Mouse (Mus musculus) MEL (cell line): Measurements from ENCODE around the gene Dusp6. TPM values are rescaled to one million over a fixed set of nuclear protein-coding genes. Genes with fewer than 3 reads are reported as not detected.

ENCODE experiments used
- DNase-seq: peaks from one replicate; pipeline ENCODE4 v3.0.0; 2011; ENCODE audit warnings: low read depth, low spot score
- H3K27ac ChIP-seq: 2 replicates; pipeline ENCODE4 v1.5.1; 2012; ENCODE audit warnings: low read depth, mild to moderate bottlenecking, control low read depth, low read length, moderate library complexity; ENCODE audit not compliant: control insufficient read depth
- H3K27me3 ChIP-seq, 2 experiments: fragments of 150-350 bp in 1 of 2; sonication (generic) in 1 of 2; 2 replicates each; pipeline ENCODE4 v1.6.1; 2012; ENCODE audit warnings: low read length in 2 of 2, mild to moderate bottlenecking in 2 of 2, improper control_type of control experiment in 1 of 2, moderate library complexity in 1 of 2; ENCODE audit not compliant: insufficient read depth in 2 of 2, control insufficient read depth in 1 of 2
- H3K36me3 ChIP-seq, 2 experiments: 2 replicates each; pipeline ENCODE4 v1.6.1; 2012 to 2014; ENCODE audit warnings: low read length in 2 of 2, improper control_type of control experiment in 1 of 2, inconsistent platforms in 1 of 2, mild to moderate bottlenecking in 1 of 2; ENCODE audit not compliant: insufficient read depth in 2 of 2, control insufficient read depth in 1 of 2
- H3K4me1 ChIP-seq, 2 experiments: fragments of 150-350 bp in 1 of 2; sonication (generic) in 1 of 2; 2 replicates each; pipeline ENCODE4 v1.6.1; 2012; ENCODE audit warnings: low read length in 2 of 2, improper control_type of control experiment in 1 of 2, mild to moderate bottlenecking in 1 of 2; ENCODE audit not compliant: insufficient read depth in 2 of 2, control insufficient read depth in 1 of 2
- H3K4me3 ChIP-seq, 2 experiments: fragments of 150-350 bp in 1 of 2; sonication (generic) in 1 of 2; 2 replicates each; pipeline ENCODE4 v1.5.1; 2012; ENCODE audit warnings: low read depth in 2 of 2, low read length in 2 of 2, mild to moderate bottlenecking in 2 of 2, moderate library complexity in 2 of 2, control low read depth in 1 of 2, improper control_type of control experiment in 1 of 2; ENCODE audit not compliant: control insufficient read depth in 1 of 2, insufficient read depth in 1 of 2
- H3K79me2 ChIP-seq: 2 replicates; pipeline ENCODE4 v1.6.1; 2012; ENCODE audit warnings: mild to moderate bottlenecking, low read length, moderate library complexity; ENCODE audit not compliant: control insufficient read depth, poor library complexity, insufficient read depth
- H3K9ac ChIP-seq: 2 replicates; pipeline ENCODE4 v1.6.1; 2012; ENCODE audit warnings: low read depth, mild to moderate bottlenecking, control low read depth, low read length, moderate library complexity; ENCODE audit not compliant: control insufficient read depth, poor library complexity, severe bottlenecking
- H3K9me3 ChIP-seq: fragments of 150-350 bp; sonication (generic); replicated peaks from 2 replicates; pipeline ENCODE4 v1.6.1; 2012; ENCODE audit warnings: mild to moderate bottlenecking, low read length, improper control_type of control experiment, moderate library complexity; ENCODE audit not compliant: insufficient read depth
- ELF1 ChIP-seq: IDR thresholded peaks from 2 replicates; pipeline ENCODE4 v1.6.1; 2014; ENCODE audit warnings: low read depth, mild to moderate bottlenecking, inconsistent platforms, low read length, improper control_type of control experiment, moderate library complexity
- GABPA ChIP-seq: IDR thresholded peaks from 2 replicates; pipeline ENCODE4 v1.6.1; 2012; ENCODE audit warnings: low read depth, mild to moderate bottlenecking, inconsistent platforms, low read length, improper control_type of control experiment, moderate library complexity
- HCFC1 ChIP-seq: IDR thresholded peaks from 2 replicates; pipeline ENCODE4 v1.6.1; 2012; ENCODE audit warnings: low read depth, mild to moderate bottlenecking, inconsistent platforms, low read length, improper control_type of control experiment, moderate library complexity
- JUND ChIP-seq: IDR thresholded peaks from 2 replicates; pipeline ENCODE4 v1.6.1; 2011; ENCODE audit warnings: low read depth, mild to moderate bottlenecking, improper control_type of control experiment, low read length
- MAX ChIP-seq: IDR thresholded peaks from 2 replicates; pipeline ENCODE4 v1.6.1; 2011; ENCODE audit warnings: low read length, improper control_type of control experiment
- MAZ ChIP-seq: IDR thresholded peaks from 2 replicates; pipeline ENCODE4 v1.6.1; 2012; ENCODE audit warnings: low read depth, mild to moderate bottlenecking, inconsistent platforms, low read length, improper control_type of control experiment
- MEF2A ChIP-seq: IDR thresholded peaks from 2 replicates; pipeline ENCODE4 v1.6.1; 2014; ENCODE audit warnings: low read depth, mild to moderate bottlenecking, inconsistent platforms, low read length, improper control_type of control experiment; ENCODE audit not compliant: poor library complexity, insufficient replicate concordance, severe bottlenecking; ENCODE audit errors: extremely low read depth
- MYB ChIP-seq: IDR thresholded peaks from 2 replicates; pipeline ENCODE4 v1.6.1; 2011; ENCODE audit warnings: mild to moderate bottlenecking, low read depth, low read length, improper control_type of control experiment
- POLR2A ChIP-seq, 2 experiments: IDR thresholded peaks; 2 replicates each; pipeline ENCODE4 v1.6.1; 2011 to 2012; ENCODE audit warnings: low read length in 2 of 2, mild to moderate bottlenecking in 2 of 2, control low read depth in 1 of 2, improper control_type of control experiment in 1 of 2, low read depth in 1 of 2, moderate library complexity in 1 of 2; ENCODE audit not compliant: control insufficient read depth in 1 of 2, insufficient read depth in 1 of 2, poor library complexity in 1 of 2
- RAD21 ChIP-seq: IDR thresholded peaks from 2 replicates; pipeline ENCODE4 v1.6.1; 2011; ENCODE audit warnings: mild to moderate bottlenecking, low read depth, low read length, improper control_type of control experiment
- RCOR1 ChIP-seq: IDR thresholded peaks from 2 replicates; pipeline ENCODE4 v1.6.1; 2012; ENCODE audit warnings: low read depth, mild to moderate bottlenecking, inconsistent platforms, low read length, improper control_type of control experiment
- SMC3 ChIP-seq: IDR thresholded peaks from 2 replicates; pipeline ENCODE4 v1.6.1; 2011; ENCODE audit warnings: low read depth, low read length, improper control_type of control experiment
- TAL1 ChIP-seq: IDR thresholded peaks from 2 replicates; pipeline ENCODE4 v1.6.1; 2012; ENCODE audit warnings: mild to moderate bottlenecking, inconsistent platforms, low read length, moderate library complexity, mixed read lengths
- USF1 ChIP-seq: IDR thresholded peaks from 2 replicates; pipeline ENCODE4 v1.6.1; 2014; ENCODE audit warnings: low read depth, mild to moderate bottlenecking, inconsistent platforms, low read length, improper control_type of control experiment, moderate library complexity
- USF2 ChIP-seq, 2 experiments: IDR thresholded peaks; 2 replicates each; pipeline ENCODE4 v1.6.1; 2011 to 2012; ENCODE audit warnings: improper control_type of control experiment in 2 of 2, low read length in 2 of 2, borderline replicate concordance in 1 of 2, inconsistent platforms in 1 of 2, low read depth in 1 of 2, mild to moderate bottlenecking in 1 of 2; ENCODE audit not compliant: insufficient read depth in 1 of 2
- ZMIZ1 ChIP-seq: IDR thresholded peaks from 2 replicates; pipeline ENCODE4 v1.6.1; 2012; ENCODE audit warnings: low read depth, mild to moderate bottlenecking, inconsistent platforms, low read length, improper control_type of control experiment, moderate library complexity
- polyA plus RNA-seq, 2 experiments: library from polyadenylated mRNA; stranded (reverse) in 1 of 2; unstranded in 1 of 2; fragments of >175 nt in 1 of 2; fragments of >200 nt in 1 of 2; gene quantifications; 2 replicates each; pipeline versions ENCODE4 v1.2.1 to v1.2.4; 2012; ENCODE audit warnings: low replicate concordance in 2 of 2, low read depth in 1 of 2; ENCODE audit not compliant: insufficient read length in 2 of 2, insufficient read depth in 1 of 2, missing spikeins in 1 of 2
- total RNA-seq: library from RNA; depleted of rRNA; stranded (reverse); fragments of 300-350 nt; gene quantifications from 2 replicates; pipeline ENCODE4 v1.2.3, GENCODE M21; 2012

The Dusp6 gene
- total and polyA plus RNA-seq, 3 experiments = 8.2 to 11.9 TPM; not detected in 1

DNA sequence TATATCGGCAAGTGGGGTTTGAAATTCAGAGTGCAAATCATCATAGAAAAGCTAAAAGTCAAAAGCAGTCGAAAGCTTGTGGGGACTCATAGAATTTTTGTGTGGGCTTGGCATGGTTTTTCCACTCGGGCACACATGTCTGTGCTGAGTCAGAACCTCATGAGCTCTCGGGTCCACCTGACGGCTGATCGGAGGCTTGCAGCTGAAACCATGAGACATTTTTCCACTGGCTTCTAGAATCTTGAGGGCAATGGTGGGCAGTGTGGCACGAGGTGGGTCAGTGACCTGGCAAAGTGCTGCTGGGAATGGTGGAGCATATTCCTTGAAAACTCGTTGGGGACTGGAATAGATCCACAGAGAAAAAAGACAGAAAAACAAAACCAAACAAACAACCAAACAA, 41.5 kb upstream of the Dusp6 start:
- Histone ChIP-seq H3K36me3 (no peaks in the 10 kb centered on the region), H3K4me3 (no peak overlapping the region), H3K4me1 (no peaks in the 10 kb centered on the region), H3K27ac (no peak overlapping the region), H3K27me3 (no peaks in the 10 kb centered on the region; a peak in 1 of 4 replicates), H3K79me2 (no peaks in the 10 kb centered on the region), H3K9ac (no peak overlapping the region), H3K9me3 (no peaks in the 10 kb centered on the region)
- TF ChIP-seq TAL1 = no peak
- TF ChIP-seq MAX = no peak
- no peak for DNase-seq

DNA sequence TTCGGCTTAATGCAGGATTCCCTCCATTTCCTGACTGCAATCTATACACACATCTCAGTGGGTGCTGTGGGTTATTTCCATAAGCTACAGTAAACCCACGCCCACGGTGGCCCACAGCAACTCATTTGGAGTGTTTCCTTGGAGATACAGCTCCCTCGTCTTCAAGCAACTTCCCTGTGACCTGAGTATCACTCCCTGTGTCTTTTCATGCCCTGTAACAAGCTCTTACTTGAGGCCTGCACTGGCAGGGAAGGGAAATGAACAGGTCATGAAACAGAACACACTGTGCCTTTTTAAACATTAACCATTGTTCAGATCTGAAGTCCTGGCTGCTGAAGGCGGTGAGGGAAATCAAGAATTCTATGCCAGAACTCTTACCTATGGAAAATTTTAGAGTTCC, 40.3 kb upstream of the Dusp6 start:
- H3K4me1 ChIP-seq = no peaks in the 10 kb centered on the region
- H3K9me3 ChIP-seq = no peaks in the 10 kb centered on the region
- no peak for DNase-seq
- H3K27me3 ChIP-seq = no peaks in the 10 kb centered on the region; a peak in 1 of 4 replicates
- no peak for TF ChIP-seq HCFC1
- no peak for TF ChIP-seq USF1
- H3K4me3 ChIP-seq = no peak overlapping the region
- H3K79me2 ChIP-seq = no peaks in the 10 kb centered on the region
- no peak overlapping the region for H3K27ac ChIP-seq
- no peaks in the 10 kb centered on the region for H3K36me3 ChIP-seq
- no peak overlapping the region for H3K9ac ChIP-seq

DNA sequence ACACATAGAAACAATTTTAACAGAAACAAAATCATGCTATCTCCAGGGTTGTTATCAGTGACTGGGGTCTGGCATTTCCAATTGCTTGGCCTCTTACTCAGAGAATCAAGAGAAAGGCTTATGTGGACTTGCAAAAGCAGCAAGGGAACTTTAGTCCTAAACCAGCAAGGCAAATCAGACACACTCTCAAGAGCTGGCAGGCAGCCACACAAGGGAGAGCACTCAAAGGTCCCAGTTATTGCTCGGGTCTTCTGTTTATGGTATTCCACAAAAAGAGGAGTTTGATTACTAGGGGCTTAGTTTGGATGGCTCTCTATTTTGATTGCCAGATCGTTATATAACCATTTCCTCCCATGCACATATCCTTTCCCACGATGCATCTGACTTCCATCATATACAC, 38.8 kb upstream of the Dusp6 start:
- TF ChIP-seq MEF2A (no peak), POLR2A (IDR thresholded peaks at IDR 0.05; ENCODE audit: control insufficient read depth in 1 of 2, insufficient read depth in 1 of 2, low read depth in 1 of 2, low read length in 2 of 2, poor library complexity in 1 of 2) (no peak), JUND (no peak), MAX (no peak), GABPA (no peak), MYB (no peak), RCOR1 (no peak), ZMIZ1 (no peak), ELF1 (no peak), RAD21 (no peak), USF2 (IDR thresholded peaks at IDR 0.05; ENCODE audit: borderline replicate concordance in 1 of 2, insufficient read depth in 1 of 2, low read depth in 1 of 2, low read length in 2 of 2) (no peak), MAZ (no peak), SMC3 (no peak)
- TF ChIP-seq, all 39 proteins: peak for 0
- H3K27me3 ChIP-seq = peaks cover 0 to 4% of the 10 kb centered on the region in 2 experiments; a peak in 2 of 4 replicates
- DNase-seq = no peak

More for the DNA sequence above, 38.8 kb upstream of the Dusp6 start:
- Histone ChIP-seq H3K79me2 (no peaks in the 10 kb centered on the region), H3K4me3 (no peak overlapping the region), H3K36me3 (no peaks in the 10 kb centered on the region), H3K9me3 (no peaks in the 10 kb centered on the region), H3K4me1 (no peaks in the 10 kb centered on the region), H3K9ac (no peak overlapping the region), H3K27ac (no peak overlapping the region)
